25 mouse cellular contexts compared by ENCODE assay signal in the genomic region with DNA sequence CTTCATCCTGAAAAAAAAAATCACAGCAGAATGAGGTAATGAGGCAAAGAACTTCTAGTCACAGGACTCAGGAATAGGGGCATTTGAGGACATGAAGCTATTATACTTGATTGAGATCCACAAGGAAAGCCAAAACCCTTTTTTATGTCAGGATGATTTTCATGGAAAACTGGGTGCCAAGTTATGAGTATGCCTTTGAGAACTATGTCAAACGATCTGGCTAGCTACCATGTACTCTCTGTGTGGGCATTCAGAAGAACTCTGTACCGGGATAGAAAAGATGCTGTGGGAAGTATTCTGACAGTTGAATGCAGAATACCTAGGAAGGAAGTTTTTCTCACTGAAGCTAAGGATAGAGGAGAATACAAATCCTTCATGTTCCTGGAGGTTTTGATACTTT.
DNase-seq lines count a peak whose midpoint lies in the region; TF ChIP-seq lines count a peak whose summit lies in the region.
"Had no signal": no experiment of that assay in that cellular context is flagged by ENCODE, and none has a peak within 500 bp of the region (broad histone marks: within the 10 kb centered on the region; RNA-seq: fewer than 3 reads in every experiment).

No protein-coding gene starts in this region.

- no peak for TF ChIP-seq CTCF in layer of hippocampus, adult 2 months (conservative IDR thresholded peaks at IDR 0.05)

- peak overlapping the region; percentile 40; the same call in 1 of the 2 replicates for H3K27ac ChIP-seq in layer of hippocampus, adult 2 months
- H3K27ac ChIP-seq: forebrain, embryonic 13.5 days; hindbrain, embryonic 15.5 days; kidney, embryonic 15.5 days; limb, embryonic 12.5 days; liver, embryonic 15.5 days; midbrain, embryonic 15.5 days had no signal

- H3K4me3 ChIP-seq in layer of hippocampus, adult 2 months: no peak overlapping the region
- H3K4me3 ChIP-seq: forebrain, embryonic 13.5 days; heart, embryonic 12.5 days; hindbrain, embryonic 15.5 days; kidney, embryonic 15.5 days; limb, embryonic 12.5 days; liver, embryonic 15.5 days; midbrain, embryonic 15.5 days had no signal

- DNase-seq in frontal cortex, adult 2 months (ENCODE audit: extremely low spot score in 1 of 2, low spot score in 1 of 2): peak; percentile 20 to 65
- no peak for DNase-seq in frontal cortex, postnatal 25 days (ENCODE audit: low spot score in 2 of 2)
- DNase-seq in layer of hippocampus, adult 2 months (ENCODE audit: low spot score in 2 of 2): no peak
- DNase-seq in layer of hippocampus, adult 9-10 months (ENCODE audit: low spot score): no peak
- DNase-seq in right cerebral cortex, adult 18-20 months: peak; percentile 57
- DNase-seq in right cerebral cortex, postnatal 25 days: no peak
- DNase-seq in kidney, postnatal 4 days: no peak
- DNase-seq in cerebellum, postnatal 25 days: no peak
- DNase-seq: adrenal gland, postnatal 25 days; cerebellum, adult 18-20 months; cerebellum, postnatal 36 days; kidney, adult 18-20 months; kidney, postnatal 25 days; layer of hippocampus, postnatal 36 days; lung, embryonic 14.5 days; lung, postnatal 14 days; right cerebral cortex, postnatal 4 days; thymus, postnatal 14 days had no signal

Comparison
In these comparisons a context has a peak if more than half of its experiments do, and no peak if none do; other contexts are left out.
1. DNase-seq: peak in frontal cortex, adult 2 months (2 of 2) and right cerebral cortex, adult 18-20 months (single experiment); none in frontal cortex, postnatal 25 days (0 of 2), layer of hippocampus, adult 2 months (0 of 2), layer of hippocampus, adult 9-10 months (single experiment), right cerebral cortex, postnatal 25 days (single experiment), kidney, postnatal 4 days (0 of 2) and cerebellum, postnatal 25 days (0 of 2).